Mouse (Mus musculus): ENCODE results near the gene Gabrb2. TPM values are rescaled to one million over a fixed set of nuclear protein-coding genes. Genes with fewer than 3 reads are reported as not detected.

The Gabrb2 gene
- polyA plus RNA-seq, 1 experiment: 0.53 TPM

- no peaks in the 10 kb centered on the region for H3K27me3 ChIP-seq (ENCODE audit: control insufficient read depth, insufficient read depth, insufficient read length)
- no peaks in the 10 kb centered on the region for H3K79me2 ChIP-seq (ENCODE audit: control insufficient read depth, insufficient read depth)
- no peaks in the 10 kb centered on the region for H3K36me3 ChIP-seq (ENCODE audit: control insufficient read depth, insufficient read depth)
- no peak overlapping the region for H3ac ChIP-seq (ENCODE audit: control insufficient read depth, insufficient read length)
- no peak overlapping the region for H3K4me3 ChIP-seq
- TF ChIP-seq POLR2A (IDR thresholded peaks at IDR 0.05; ENCODE audit: insufficient read length, low read depth) (no peak), CEBPB (IDR thresholded peaks at IDR 0.05; ENCODE audit: insufficient read depth, poor library complexity, severe bottlenecking) (no peak), TCF12 (IDR thresholded peaks at IDR 0.05; ENCODE audit: insufficient read depth, poor library complexity, severe bottlenecking) (no peak)
- no peak overlapping the region for H3K4me2 ChIP-seq (ENCODE audit: low read depth)
Observed at GRCm38 (mm10) chr11:42581123-42581522, 161.6 kb downstream of the Gabrb2 start.

- no peak for TF ChIP-seq SRF (IDR thresholded peaks at IDR 0.05; ENCODE audit: control insufficient read depth, insufficient read length, low read depth)
- TF ChIP-seq USF1 (IDR thresholded peaks at IDR 0.05; ENCODE audit: low read depth): no peak
- no peak for TF ChIP-seq E2F4 (IDR thresholded peaks at IDR 0.05; ENCODE audit: insufficient read depth)
- TF ChIP-seq CEBPB (IDR thresholded peaks at IDR 0.05; ENCODE audit: insufficient read depth, poor library complexity, severe bottlenecking): no peak
- TF ChIP-seq MYOD1 (IDR thresholded peaks at IDR 0.05; ENCODE audit: control insufficient read depth in 1 of 3, insufficient read length in 2 of 3, low read depth in 2 of 3): no peak
- TF ChIP-seq TCF12 (IDR thresholded peaks at IDR 0.05; ENCODE audit: insufficient read depth, poor library complexity, severe bottlenecking): no peak
- no peak for TF ChIP-seq POLR2AphosphoS2 (IDR thresholded peaks at IDR 0.05; ENCODE audit: insufficient read length, low read depth)
- no peak for TF ChIP-seq POLR2A (IDR thresholded peaks at IDR 0.05; ENCODE audit: insufficient read length, low read depth)
- no peak for TF ChIP-seq MAX (IDR thresholded peaks at IDR 0.05; ENCODE audit: low read depth)
- TF ChIP-seq MYOG (IDR thresholded peaks at IDR 0.05; ENCODE audit: control insufficient read depth in 1 of 3, insufficient read depth in 1 of 3, insufficient read length in 2 of 3, low read depth in 2 of 3): no peak
- TF ChIP-seq REST (IDR thresholded peaks at IDR 0.05; ENCODE audit: insufficient read depth, insufficient read length): no peak
- TF ChIP-seq TCF3 (IDR thresholded peaks at IDR 0.05; ENCODE audit: insufficient read length, low read depth): no peak
- no peaks in the 10 kb centered on the region for H3K36me3 ChIP-seq (ENCODE audit: control insufficient read depth, insufficient read depth)
- no peak overlapping the region for H3ac ChIP-seq (ENCODE audit: control insufficient read depth, insufficient read length)
- H3K27me3 ChIP-seq (ENCODE audit: control insufficient read depth, insufficient read depth, insufficient read length): no peaks in the 10 kb centered on the region
- H3K79me2 ChIP-seq (ENCODE audit: control insufficient read depth, insufficient read depth): no peaks in the 10 kb centered on the region
- H3K4me2 ChIP-seq (ENCODE audit: low read depth): no peak overlapping the region
- no peak overlapping the region for H3K4me3 ChIP-seq
Observed at GRCm38 (mm10) chr11:42581753-42582152, 162.2 kb downstream of the Gabrb2 start.

GRCm38 (mm10) chr11:42592418-42592817 is 172.9 kb downstream of the Gabrb2 start:
- TF ChIP-seq REST (IDR thresholded peaks at IDR 0.05; ENCODE audit: insufficient read depth, insufficient read length): no peak
- TF ChIP-seq SRF (IDR thresholded peaks at IDR 0.05; ENCODE audit: control insufficient read depth, insufficient read length, low read depth): no peak
- no peak for TF ChIP-seq TCF3 (IDR thresholded peaks at IDR 0.05; ENCODE audit: insufficient read length, low read depth)
- TF ChIP-seq USF1 (IDR thresholded peaks at IDR 0.05; ENCODE audit: low read depth): no peak
- TF ChIP-seq CEBPB (IDR thresholded peaks at IDR 0.05; ENCODE audit: insufficient read depth, poor library complexity, severe bottlenecking): no peak
- no peak for TF ChIP-seq TCF12 (IDR thresholded peaks at IDR 0.05; ENCODE audit: insufficient read depth, poor library complexity, severe bottlenecking)
- no peak for TF ChIP-seq MYOD1 (IDR thresholded peaks at IDR 0.05; ENCODE audit: control insufficient read depth in 1 of 3, insufficient read length in 2 of 3, low read depth in 2 of 3)
- TF ChIP-seq MYOG (IDR thresholded peaks at IDR 0.05; ENCODE audit: control insufficient read depth in 1 of 3, insufficient read depth in 1 of 3, insufficient read length in 2 of 3, low read depth in 2 of 3): no peak
- no peak for TF ChIP-seq MAX (IDR thresholded peaks at IDR 0.05; ENCODE audit: low read depth)
- no peak for TF ChIP-seq POLR2A (IDR thresholded peaks at IDR 0.05; ENCODE audit: insufficient read length, low read depth)
- TF ChIP-seq E2F4 (IDR thresholded peaks at IDR 0.05; ENCODE audit: insufficient read depth): no peak
- no peaks in the 10 kb centered on the region for H3K27me3 ChIP-seq (ENCODE audit: control insufficient read depth, insufficient read depth, insufficient read length)
- no peaks in the 10 kb centered on the region for H3K36me3 ChIP-seq (ENCODE audit: control insufficient read depth, insufficient read depth)
- no peak overlapping the region for H3K4me2 ChIP-seq (ENCODE audit: low read depth)
- H3K79me2 ChIP-seq (ENCODE audit: control insufficient read depth, insufficient read depth): no peaks in the 10 kb centered on the region
- no peak overlapping the region for H3K4me3 ChIP-seq
- H3ac ChIP-seq (ENCODE audit: control insufficient read depth, insufficient read length): no peak overlapping the region

- Histone ChIP-seq H3ac (ENCODE audit: control insufficient read depth, insufficient read length) (no peak overlapping the region), H3K79me2 (ENCODE audit: control insufficient read depth, insufficient read depth) (no peaks in the 10 kb centered on the region), H3K4me2 (ENCODE audit: low read depth) (no peak overlapping the region), H3K36me3 (ENCODE audit: control insufficient read depth, insufficient read depth) (no peaks in the 10 kb centered on the region), H3K4me3 (no peak overlapping the region), H3K27me3 (ENCODE audit: control insufficient read depth, insufficient read depth, insufficient read length) (no peaks in the 10 kb centered on the region)
- TF ChIP-seq SRF (IDR thresholded peaks at IDR 0.05; ENCODE audit: control insufficient read depth, insufficient read length, low read depth) (no peak), POLR2AphosphoS2 (IDR thresholded peaks at IDR 0.05; ENCODE audit: insufficient read length, low read depth) (no peak), MAX (IDR thresholded peaks at IDR 0.05; ENCODE audit: low read depth) (no peak), REST (IDR thresholded peaks at IDR 0.05; ENCODE audit: insufficient read depth, insufficient read length) (no peak), MYOG (IDR thresholded peaks at IDR 0.05; ENCODE audit: control insufficient read depth in 1 of 3, insufficient read depth in 1 of 3, insufficient read length in 2 of 3, low read depth in 2 of 3) (no peak), E2F4 (IDR thresholded peaks at IDR 0.05; ENCODE audit: insufficient read depth) (no peak), MYOD1 (IDR thresholded peaks at IDR 0.05; ENCODE audit: control insufficient read depth in 1 of 3, insufficient read length in 2 of 3, low read depth in 2 of 3) (no peak), TCF3 (IDR thresholded peaks at IDR 0.05; ENCODE audit: insufficient read length, low read depth) (no peak), TCF12 (IDR thresholded peaks at IDR 0.05; ENCODE audit: insufficient read depth, poor library complexity, severe bottlenecking) (no peak), POLR2A (IDR thresholded peaks at IDR 0.05; ENCODE audit: insufficient read length, low read depth) (no peak), CEBPB (IDR thresholded peaks at IDR 0.05; ENCODE audit: insufficient read depth, poor library complexity, severe bottlenecking) (no peak), USF1 (IDR thresholded peaks at IDR 0.05; ENCODE audit: low read depth) (no peak)
Observed at GRCm38 (mm10) chr11:42606225-42606624, 186.7 kb downstream of the Gabrb2 start.
